Mouse (Mus musculus) thymus, adult 2 months (tissue): ENCODE measurements around the gene Syt3.

Experiments
- CTCF ChIP-seq: fragments of 200-500 bp; IDR thresholded peaks from 2 replicates; pipeline ENCODE4 v1.5.1; 2012; ENCODE audit warnings: mild to moderate bottlenecking, control low read depth, low read length, moderate library complexity, borderline replicate concordance; ENCODE audit not compliant: control insufficient read depth, poor library complexity, insufficient read depth; ENCODE audit errors: extremely low read depth
- POLR2A ChIP-seq: fragments of 200-500 bp; IDR thresholded peaks from 2 replicates; pipeline ENCODE4 v1.6.1; 2012; ENCODE audit warnings: mild to moderate bottlenecking, low read length, control low read depth, moderate library complexity; ENCODE audit not compliant: control insufficient read depth, poor library complexity, insufficient read depth; ENCODE audit errors: extremely low read depth

DNA sequence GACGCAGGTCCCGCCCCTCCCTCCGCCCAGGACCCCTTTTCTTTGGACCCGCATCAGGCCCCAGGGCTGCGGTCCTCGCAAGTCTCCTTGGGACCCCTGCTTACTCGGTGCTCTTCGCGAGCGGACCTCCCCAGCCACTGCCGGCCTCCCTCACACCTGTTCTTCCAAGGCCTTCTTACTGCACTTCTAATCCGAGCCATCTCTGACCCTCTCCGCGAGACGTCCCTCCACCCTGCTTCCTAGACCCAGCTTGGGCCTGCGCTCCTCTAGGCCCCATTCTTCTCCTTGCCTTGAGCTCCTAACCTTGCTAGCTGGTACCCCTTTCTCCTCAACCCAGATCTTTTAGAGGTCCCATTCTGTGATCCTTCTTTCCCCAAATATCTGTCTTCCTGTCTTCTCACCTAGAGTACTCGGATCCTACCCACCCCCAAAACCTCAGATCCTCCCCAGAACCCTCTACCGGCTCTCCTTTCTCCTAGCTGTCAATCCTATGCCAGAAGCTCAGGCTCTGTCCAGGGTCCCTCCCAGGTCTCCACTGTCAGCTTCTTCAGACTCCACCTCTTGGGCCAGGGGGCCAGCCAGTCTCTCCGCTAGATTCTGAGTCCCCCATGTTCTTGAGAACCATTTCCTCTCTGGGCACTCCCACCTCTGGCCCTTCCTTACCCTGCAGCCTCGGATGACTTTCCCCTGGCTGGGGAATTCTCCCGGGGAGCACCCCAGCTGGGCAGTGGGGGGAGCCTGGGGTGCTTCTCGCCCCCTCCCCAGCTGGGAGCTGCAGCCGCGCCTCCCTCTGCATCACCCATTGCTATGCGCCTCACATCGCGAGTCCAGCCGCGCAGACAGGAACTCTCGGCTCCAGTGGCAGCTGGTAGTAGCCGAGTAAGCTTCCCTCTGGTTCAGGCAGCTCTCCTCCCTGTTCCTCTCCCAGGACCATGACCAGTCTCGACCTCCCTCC is 45.9 kb downstream of the Syt3 start:
- TF ChIP-seq CTCF (no peak), POLR2A (no peak)
